Mouse (Mus musculus) liver, adult 10 weeks (tissue): ENCODE data around the gene Gm5965. TPM values are rescaled to one million over a fixed set of nuclear protein-coding genes. Genes with fewer than 3 reads are reported as not detected.

Experiments used
- polyA plus RNA-seq: library from polyadenylated mRNA; stranded (reverse); fragments of 350-450 nt; fragmentation: Illumina TruSeq; extraction: RNeasy Lipid Tissue Mini Kit (QIAGEN cat#74804); gene quantifications from one replicate; pipeline ENCODE4 v1.2.3, GENCODE M21; 2014; ENCODE audit warnings: low read depth, low replicate concordance

Gm5965 gene
- polyA plus RNA-seq = not detected

DNA sequence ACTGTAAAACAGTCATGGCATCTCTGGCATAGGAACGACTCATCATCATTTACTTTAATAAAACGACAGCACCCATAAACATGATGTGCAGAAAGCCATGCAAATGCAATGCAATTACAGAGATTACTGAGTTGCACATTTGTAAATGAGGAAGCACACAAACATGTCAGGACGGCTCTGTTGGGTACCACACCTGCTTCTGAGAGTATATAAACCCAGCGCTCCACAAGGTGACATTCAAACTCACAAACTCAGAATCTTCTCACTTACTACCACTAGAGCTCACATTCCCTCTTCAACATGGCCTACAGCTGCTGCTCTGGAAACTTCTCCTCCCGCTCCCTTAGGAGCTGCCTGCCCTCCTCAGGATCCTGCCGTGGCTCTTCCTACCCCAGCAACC, at the start of gene Gm5965:
Gene Gm5965, plus strand, starts transcription at position 301 of the 400 bp plus-strand sequence.

GRCm38 (mm10) chr16:88728812-88729275, 48.9 kb upstream of the Gm5965 start, which contains the start of gene Krtap13-1:
TSS of gene Krtap13-1 (plus strand) at chr16:88728862.

DNA sequence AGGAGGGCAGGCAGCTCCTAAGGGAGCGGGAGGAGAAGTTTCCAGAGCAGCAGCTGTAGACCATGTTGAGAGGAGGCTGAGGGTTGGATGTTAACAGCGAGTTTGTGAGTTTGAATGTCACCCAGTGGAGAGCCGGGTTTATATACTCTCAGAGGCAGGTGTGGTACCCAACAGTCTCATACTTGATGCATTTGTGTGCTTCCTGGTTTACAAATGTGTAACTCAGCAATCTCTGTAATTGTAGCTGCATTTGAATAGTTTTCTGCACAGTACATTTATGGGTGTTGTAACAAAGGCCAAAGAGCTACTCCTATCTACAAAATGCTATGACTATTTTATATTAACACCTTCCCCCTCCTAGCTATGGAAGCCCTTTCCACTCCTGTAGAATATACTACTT, 26.2 kb upstream of the Gm5965 start, which contains the start of gene Krtap13:
Gene Krtap13, minus strand, starts transcription at position 101 of the 400 bp plus-strand sequence.

DNA sequence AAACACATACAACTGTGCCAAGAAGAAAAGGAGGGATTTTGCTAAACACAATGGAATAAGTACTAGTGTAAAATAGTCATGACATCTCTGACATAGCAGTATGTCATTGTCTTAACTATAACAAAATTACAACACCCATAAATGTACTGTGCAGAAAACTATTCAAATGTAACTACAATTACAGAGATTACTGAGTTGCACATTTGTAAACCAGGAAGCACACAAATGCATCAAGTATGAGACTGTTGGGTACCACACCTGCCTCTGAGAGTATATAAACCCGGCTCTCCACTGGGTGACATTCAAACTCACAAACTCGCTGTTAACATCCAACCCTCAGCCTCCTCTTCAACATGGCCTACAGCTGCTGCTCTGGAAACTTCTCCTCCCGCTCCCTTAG, 19.1 kb upstream of the Gm5965 start, which contains the start of gene 2310034C09Rik:
Gene 2310034C09Rik, plus strand, starts transcription at position 301 of the 400 bp plus-strand sequence.

GRCm38 (mm10) chr16:88774106-88774505, 3.6 kb upstream of the Gm5965 start, which contains the start of gene 2310057N15Rik:
TSS of gene 2310057N15Rik (minus strand) at chr16:88774206.

DNA sequence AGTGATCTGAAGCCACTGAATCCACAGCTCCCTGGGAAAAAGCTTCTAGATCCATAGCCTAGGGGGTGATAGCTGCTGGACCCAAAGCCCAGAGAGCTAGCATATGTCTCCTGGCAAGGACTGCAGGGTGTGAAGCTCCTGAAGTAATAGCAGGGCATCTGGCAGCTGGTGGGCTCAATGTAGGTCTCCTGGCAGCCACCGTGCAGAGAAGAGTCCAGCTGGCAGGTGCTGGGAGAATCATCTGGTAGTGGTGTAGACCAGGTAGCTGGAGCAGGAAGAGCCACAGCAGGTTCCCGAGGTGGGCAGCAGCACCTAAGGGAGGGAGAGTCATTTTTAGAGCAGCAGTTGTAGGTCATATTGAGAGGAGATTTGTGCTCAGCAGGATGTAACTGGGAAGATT, 34.1 kb downstream of the Gm5965 start, which contains the start of gene Gm20741:
Gene Gm20741, minus strand, starts transcription at position 394 of the 400 bp plus-strand sequence.

DNA sequence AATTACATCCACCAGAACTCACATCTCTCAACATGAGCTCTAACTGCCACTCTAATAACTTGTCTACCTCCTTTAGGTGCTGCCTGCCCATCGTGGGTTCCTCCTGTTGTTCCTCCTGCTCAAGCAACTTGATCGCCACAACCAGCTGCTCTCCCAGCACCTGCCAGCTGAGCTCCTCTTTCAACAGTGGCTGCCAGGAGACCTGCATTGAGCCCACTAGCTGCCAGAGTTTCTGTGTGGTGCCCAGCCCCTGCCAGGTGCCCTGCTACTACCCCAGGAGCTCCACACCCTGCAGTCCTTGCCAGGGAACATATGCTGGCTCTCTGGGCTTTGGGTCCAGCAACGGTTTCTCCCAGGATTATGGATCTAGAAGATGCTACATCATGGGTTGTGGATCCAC, 42.4 kb downstream of the Gm5965 start, which contains the start of gene Krtap15:
Gene Krtap15, plus strand, starts transcription at position 150 of the 400 bp plus-strand sequence.

DNA sequence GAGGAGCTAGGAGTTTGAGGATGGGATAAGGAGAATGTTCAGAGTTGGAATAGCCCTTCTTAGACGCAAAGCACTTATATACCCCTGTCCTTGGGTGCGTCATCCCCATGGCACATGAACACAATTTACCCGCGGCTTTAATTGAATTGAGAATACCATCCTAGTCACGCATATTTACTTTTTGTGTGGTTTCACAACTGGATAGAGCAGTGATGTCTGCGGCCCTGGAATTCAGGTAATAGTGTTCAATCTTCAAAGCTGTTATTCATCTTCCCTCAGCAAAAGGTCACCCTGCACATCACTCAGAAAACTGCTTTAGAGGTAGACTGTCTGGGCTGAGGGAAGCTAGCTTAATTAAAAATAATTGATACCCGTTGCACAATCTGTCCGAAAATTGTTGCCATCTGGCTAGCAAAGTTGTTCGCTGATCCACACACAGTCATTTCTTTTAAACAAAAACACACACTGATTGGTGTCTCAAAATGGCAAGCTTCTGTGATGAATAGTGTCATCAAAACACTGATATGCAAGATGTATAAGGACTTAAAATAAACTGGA, 48.5 kb downstream of the Gm5965 start, which contains the start of gene Krtap14:
Gene Krtap14, minus strand, starts transcription at position 51 of the 558 bp plus-strand sequence.

Other genes with a start within 250 kb of the Gm5965 start
- gene Cldn8, start 214.7 kb upstream of the Gm5965 start, polyA plus RNA-seq = 1.4 TPM
- not detected for gene Krtap24-1, start 165.6 kb upstream of the Gm5965 start, polyA plus RNA-seq
- gene 2310079G19Rik, start 150.2 kb upstream of the Gm5965 start, polyA plus RNA-seq = not detected
- not detected for gene Krtap26-1, start 130.1 kb upstream of the Gm5965 start, polyA plus RNA-seq
- not detected for gene Krtap27-1, start 106.2 kb upstream of the Gm5965 start, polyA plus RNA-seq
- gene 2310061N02Rik, start 69.9 kb upstream of the Gm5965 start, polyA plus RNA-seq = not detected
- gene Krtap13-1, start 49.0 kb upstream of the Gm5965 start, polyA plus RNA-seq = not detected
- not detected for gene Krtap13, start 26.3 kb upstream of the Gm5965 start, polyA plus RNA-seq
- not detected for gene 2310034C09Rik, start 19.0 kb upstream of the Gm5965 start, polyA plus RNA-seq
- not detected for gene 2310057N15Rik, start 3.7 kb upstream of the Gm5965 start, polyA plus RNA-seq
- gene Gm20741, start 34.3 kb downstream of the Gm5965 start, polyA plus RNA-seq = not detected
- gene Krtap15, start 42.3 kb downstream of the Gm5965 start, polyA plus RNA-seq = not detected
- gene Krtap14, start 48.2 kb downstream of the Gm5965 start, polyA plus RNA-seq = not detected
- not detected for gene Krtap19-1, start 91.5 kb downstream of the Gm5965 start, polyA plus RNA-seq
- gene Krtap19-2, start 96.4 kb downstream of the Gm5965 start, polyA plus RNA-seq = not detected
- not detected for gene Krtap19-3, start 100.1 kb downstream of the Gm5965 start, polyA plus RNA-seq
- gene Krtap19-4, start 107.2 kb downstream of the Gm5965 start, polyA plus RNA-seq = not detected
- not detected for gene Krtap19-5, start 118.6 kb downstream of the Gm5965 start, polyA plus RNA-seq
- not detected for gene Krtap19-9b, start 154.4 kb downstream of the Gm5965 start, polyA plus RNA-seq
- gene Krtap16-3, start 185.0 kb downstream of the Gm5965 start, polyA plus RNA-seq = not detected
- gene Krtap22-2, start 232.9 kb downstream of the Gm5965 start, polyA plus RNA-seq = not detected
- not detected for gene Gm10229, start 237.4 kb downstream of the Gm5965 start, polyA plus RNA-seq